Mouse (Mus musculus) bone marrow macrophage, adult 2 months (primary cell): ENCODE measurements around the gene Ube2n.

Experiments
- CTCF ChIP-seq: IDR thresholded peaks from 2 replicates; pipeline ENCODE4 v1.5.1; 2012; ENCODE audit warnings: low read depth, mild to moderate bottlenecking, low read length, moderate library complexity
- POLR2A ChIP-seq: IDR thresholded peaks from 2 replicates; pipeline ENCODE4 v1.6.1; 2012; ENCODE audit warnings: mild to moderate bottlenecking, low read depth, low read length, borderline replicate concordance

- no peak for TF ChIP-seq CTCF
- no peak for TF ChIP-seq POLR2A
Measured at GRCm38 (mm10) chr10:95552326-95552725, 37.4 kb downstream of the Ube2n start.
